Mouse (Mus musculus): ENCODE results near the gene Gm7697. TPM values are rescaled to one million over a fixed set of nuclear protein-coding genes. Genes with fewer than 3 reads are reported as not detected.

Gm7697 gene
- polyA plus RNA-seq, 1 experiment from 2014 or later = not detected

Other genes starting within 250 kb of the Gm7697 start
- not detected in 2 replicates for gene Gm9495, start 69.4 kb downstream of the Gm7697 start, polyA plus RNA-seq (2015; fragmentation: Nextera tagmentation; extraction: Ambion mirVana)
- gene Zfp868, start 102.6 kb upstream of the Gm7697 start, polyA plus RNA-seq (2015; fragmentation: Nextera tagmentation; extraction: Ambion mirVana) = 43.9 and 44.7 TPM in 2 replicates
- 1.9 and 2.2 TPM in 2 replicates for gene Zfp964, start 131.5 kb upstream of the Gm7697 start, polyA plus RNA-seq (2015; fragmentation: Nextera tagmentation; extraction: Ambion mirVana)
- gene Zfp869, start 187.7 kb upstream of the Gm7697 start, polyA plus RNA-seq (2015; fragmentation: Nextera tagmentation; extraction: Ambion mirVana) = 31.9 and 32.0 TPM in 2 replicates
- gene Zfp963, start 227.0 kb upstream of the Gm7697 start, polyA plus RNA-seq (2015; fragmentation: Nextera tagmentation; extraction: Ambion mirVana) = 8.7 TPM in 2 replicates

Measured in forebrain, embryonic 15.5 days (tissue).